21 mouse cellular contexts compared by ENCODE assay signal in the genomic region with DNA sequence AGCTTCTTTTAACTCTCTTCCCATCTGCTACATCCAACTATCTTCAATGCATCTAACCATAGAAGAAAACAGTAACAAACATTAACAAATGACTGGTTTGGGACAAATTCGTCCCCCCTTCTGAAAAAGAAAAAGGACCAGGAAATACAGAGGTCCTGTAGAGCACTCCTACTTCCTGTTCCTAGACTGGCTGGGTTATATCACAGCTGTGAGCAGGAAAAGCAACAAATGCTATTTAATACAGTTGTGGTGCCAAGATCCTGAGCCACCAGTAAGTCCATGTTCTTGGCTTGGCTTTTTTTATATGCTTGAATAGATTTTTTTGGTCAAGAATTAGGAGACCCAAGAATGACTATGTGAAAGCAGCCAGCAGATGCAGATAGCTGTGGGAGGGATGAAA.
"Had no signal": no experiment of that assay in that cellular context is flagged by ENCODE, and none has a peak within 500 bp of the region (broad histone marks: within the 10 kb centered on the region; RNA-seq: fewer than 3 reads in every experiment).

No protein-coding gene starts in this region.

- H3K36me3 ChIP-seq: limb, embryonic 12.5 days; limb, embryonic 15.5 days; liver, embryonic 12.5 days; liver, embryonic 15.5 days; midbrain, embryonic 10.5 days; midbrain, embryonic 13.5 days; neural tube, embryonic 13.5 days; stomach, embryonic 15.5 days had no signal

- ATAC-seq: intestine, postnatal 0 days; liver, embryonic 12.5 days; midbrain, embryonic 13.5 days; midbrain, embryonic 16.5 days had no signal

- H3K27ac ChIP-seq: limb, embryonic 12.5 days; limb, embryonic 15.5 days; liver, embryonic 12.5 days; liver, embryonic 15.5 days; midbrain, embryonic 10.5 days; midbrain, embryonic 13.5 days; neural tube, embryonic 13.5 days; stomach, embryonic 15.5 days had no signal

- H3K4me1 ChIP-seq: limb, embryonic 12.5 days; limb, embryonic 15.5 days; midbrain, embryonic 10.5 days; midbrain, embryonic 13.5 days; neural tube, embryonic 13.5 days; stomach, embryonic 15.5 days had no signal

- H3K9me3 ChIP-seq: limb, embryonic 12.5 days; limb, embryonic 15.5 days; liver, embryonic 12.5 days; liver, embryonic 15.5 days; midbrain, embryonic 10.5 days; midbrain, embryonic 13.5 days; neural tube, embryonic 13.5 days; stomach, embryonic 15.5 days had no signal

- H3K4me2 ChIP-seq: limb, embryonic 12.5 days; limb, embryonic 15.5 days; liver, embryonic 12.5 days; liver, embryonic 15.5 days; lung, embryonic 14.5 days; midbrain, embryonic 13.5 days; neural tube, embryonic 13.5 days; stomach, embryonic 15.5 days had no signal

- H3K4me3 ChIP-seq: limb, embryonic 12.5 days; limb, embryonic 15.5 days; liver, embryonic 12.5 days; liver, embryonic 15.5 days; megakaryocyte, embryonic 14.5 days; midbrain, embryonic 10.5 days; midbrain, embryonic 13.5 days; myocyte; neural tube, embryonic 13.5 days; stomach, embryonic 15.5 days had no signal

- H3K27me3 ChIP-seq: liver, embryonic 12.5 days; liver, embryonic 15.5 days; megakaryocyte, embryonic 14.5 days; neural tube, embryonic 13.5 days; stomach, embryonic 15.5 days had no signal

- H3K9ac ChIP-seq: limb, embryonic 12.5 days; limb, embryonic 15.5 days; liver, embryonic 12.5 days; liver, embryonic 15.5 days; lung, embryonic 14.5 days; midbrain, embryonic 13.5 days; neural tube, embryonic 13.5 days; stomach, embryonic 15.5 days had no signal

- DNase-seq: kidney, adult 2 months; left cerebral cortex, postnatal 4 days; lung, embryonic 14.5 days; lung, postnatal 10 days; lung, postnatal 36 days; retina, postnatal 1 day; right cerebral cortex, postnatal 25 days; spleen, adult 18-20 months; thymus, postnatal 25 days had no signal
